ENCODE assay signal across 11 mouse cellular contexts in genomic region chr7:34752151-34752762, GRCm38 (mm10).
DNase-seq lines count a peak whose midpoint lies in the region; ATAC-seq and TF ChIP-seq lines count a peak whose summit lies in the region.
"Had no signal": no experiment of that assay in that cellular context is flagged by ENCODE, and none has a peak within 500 bp of the region (broad histone marks: within the 10 kb centered on the region; RNA-seq: fewer than 3 reads in every experiment).

No protein-coding gene starts in this region.

- peak; percentile 48 to 52 for DNase-seq in heart, adult 2 months
- DNase-seq in heart, embryonic 10.5 days (ENCODE audit: low spot score) = no peak
- peak; percentile 26 for DNase-seq in embryonic facial prominence, embryonic 10.5 days (ENCODE audit: low spot score)
- peak; percentile 78 for DNase-seq in lung, postnatal 10 days
- DNase-seq in right cerebral cortex, postnatal 36 days (ENCODE audit: low spot score in 2 of 2) = no peak
- no peak for DNase-seq in cerebellum, postnatal 25 days
- DNase-seq in left cerebral cortex, adult 18-20 months (ENCODE audit: low spot score in 2 of 2) = no peak
- DNase-seq: right cerebral cortex, adult 18-20 months had no signal

- H3K9ac ChIP-seq in heart, adult 2 months (ENCODE audit: low read depth, low read length) = no peak overlapping the region
- no peak overlapping the region for H3K9ac ChIP-seq in intestine, embryonic 16.5 days (ENCODE audit: low read depth, low read length)
- H3K9ac ChIP-seq: liver, embryonic 15.5 days had no signal

- no peak overlapping the region for H3K4me3 ChIP-seq in heart, adult 2 months
- no peak overlapping the region for H3K4me3 ChIP-seq in heart, embryonic 10.5 days
- no peak overlapping the region for H3K4me3 ChIP-seq in embryonic facial prominence, embryonic 10.5 days
- no peak overlapping the region for H3K4me3 ChIP-seq in intestine, embryonic 16.5 days (ENCODE audit: low read length)
- H3K4me3 ChIP-seq: liver, embryonic 15.5 days had no signal

- no peaks in the 10 kb centered on the region for H3K9me3 ChIP-seq in heart, embryonic 10.5 days
- H3K9me3 ChIP-seq in embryonic facial prominence, embryonic 10.5 days = peaks cover 6% of the 10 kb centered on the region; the same call in 1 of the 2 replicates
- no peaks in the 10 kb centered on the region for H3K9me3 ChIP-seq in intestine, embryonic 16.5 days (ENCODE audit: control insufficient read depth, low read length)
- H3K9me3 ChIP-seq: liver, embryonic 15.5 days had no signal

- peak; percentile 28; the same call in 1 of the 2 replicates for ATAC-seq in intestine, embryonic 16.5 days

- WGBS in heart, adult 2 months = 40% methylated on average over 10 of the region's 10 CpGs
- WGBS in heart, embryonic 10.5 days = 32% methylated on average over 10 of the region's 10 CpGs
- 31% methylated on average over 10 of the region's 10 CpGs for WGBS in embryonic facial prominence, embryonic 10.5 days
- 25% methylated on average over 10 of the region's 10 CpGs for WGBS in intestine, embryonic 16.5 days

- H3K36me3 ChIP-seq in heart, adult 2 months (ENCODE audit: control insufficient read depth, insufficient read depth, low read length) = no peaks in the 10 kb centered on the region
- no peaks in the 10 kb centered on the region for H3K36me3 ChIP-seq in heart, embryonic 10.5 days
- no peaks in the 10 kb centered on the region for H3K36me3 ChIP-seq in embryonic facial prominence, embryonic 10.5 days (replicated peaks)
- H3K36me3 ChIP-seq in intestine, embryonic 16.5 days (ENCODE audit: control insufficient read depth, insufficient read depth, low read length) = no peaks in the 10 kb centered on the region
- H3K36me3 ChIP-seq: G1E; liver, embryonic 15.5 days had no signal

- no peaks in the 10 kb centered on the region for H3K4me1 ChIP-seq in heart, adult 2 months (ENCODE audit: control insufficient read depth, insufficient read depth, low read length)
- peaks cover 18% of the 10 kb centered on the region for H3K4me1 ChIP-seq in heart, embryonic 10.5 days
- H3K4me1 ChIP-seq in embryonic facial prominence, embryonic 10.5 days = peaks cover 45% of the 10 kb centered on the region
- peaks cover 9% of the 10 kb centered on the region; the same call in 1 of the 2 replicates for H3K4me1 ChIP-seq in intestine, embryonic 16.5 days (ENCODE audit: control insufficient read depth, insufficient read depth, low read length)
- H3K4me1 ChIP-seq: liver, embryonic 15.5 days had no signal

- no peak for TF ChIP-seq EP300 in heart, adult 2 months (IDR thresholded peaks at IDR 0.05; ENCODE audit: insufficient read depth, low read depth, low read length)

- no peaks in the 10 kb centered on the region for H3K79me2 ChIP-seq in heart, adult 2 months (replicated peaks; ENCODE audit: control insufficient read depth, insufficient read depth, low read length)

- no peak for TF ChIP-seq CTCF in heart, adult 2 months (IDR thresholded peaks at IDR 0.05)

- H3K27me3 ChIP-seq in heart, adult 2 months (ENCODE audit: control insufficient read depth, insufficient read depth, low read length) = no peaks in the 10 kb centered on the region
- H3K27me3 ChIP-seq in heart, embryonic 10.5 days (ENCODE audit: insufficient read depth, poor library complexity, severe bottlenecking) = no peaks in the 10 kb centered on the region
- H3K27me3 ChIP-seq in embryonic facial prominence, embryonic 10.5 days (replicated peaks; ENCODE audit: low read depth, poor library complexity, severe bottlenecking) = no peaks in the 10 kb centered on the region
- H3K27me3 ChIP-seq in intestine, embryonic 16.5 days (replicated peaks; ENCODE audit: control insufficient read depth, insufficient read depth, low read length) = no peaks in the 10 kb centered on the region
- H3K27me3 ChIP-seq: liver, embryonic 15.5 days had no signal

- H3K27ac ChIP-seq in heart, adult 2 months = no peak overlapping the region
- H3K27ac ChIP-seq in heart, embryonic 10.5 days = no peak overlapping the region; the same call in 1 of the 2 replicates
- H3K27ac ChIP-seq in embryonic facial prominence, embryonic 10.5 days (replicated peaks) = peak overlapping the region; percentile 61
- no peak overlapping the region for H3K27ac ChIP-seq in intestine, embryonic 16.5 days (ENCODE audit: low read length)
- H3K27ac ChIP-seq: liver, embryonic 15.5 days had no signal

- no peak overlapping the region for H3K4me2 ChIP-seq in intestine, embryonic 16.5 days (ENCODE audit: low read depth, low read length)
- H3K4me2 ChIP-seq: liver, embryonic 15.5 days had no signal

- intact Hi-C loops in heart, adult 2 months (cut with DNase I) = no loop called here

- no peak for TF ChIP-seq POLR2A in heart, adult 2 months (IDR thresholded peaks at IDR 0.05; ENCODE audit: insufficient read depth, low read depth, low read length)

Comparison
In these comparisons a context has a peak if more than half of its experiments do, and no peak if none do; other contexts are left out.
1. DNase-seq: peak in heart, adult 2 months (2 of 2), embryonic facial prominence, embryonic 10.5 days (single experiment) and lung, postnatal 10 days (single experiment); none in heart, embryonic 10.5 days (single experiment), right cerebral cortex, postnatal 36 days (0 of 2), cerebellum, postnatal 25 days (0 of 2) and left cerebral cortex, adult 18-20 months (0 of 2).